30 mouse cellular contexts compared by ENCODE assay signal in genomic region chr13:110031886-110032285, GRCm38 (mm10).
A peak's percentile ranks its signal among the peaks of the same experiment; 100 is the strongest.
DNase-seq lines count a peak whose midpoint lies in the region; ATAC-seq lines count a peak whose summit lies in the region.
"Had no signal": no experiment of that assay in that cellular context is flagged by ENCODE, and none has a peak within 500 bp of the region (broad histone marks: within the 10 kb centered on the region; RNA-seq: fewer than 3 reads in every experiment).

No protein-coding gene starts in this region.

- H3K9me3 ChIP-seq in neural tube, embryonic 12.5 days: no peaks in the 10 kb centered on the region
- H3K9me3 ChIP-seq in neural tube, embryonic 15.5 days (replicated peaks): no peaks in the 10 kb centered on the region
- no peaks in the 10 kb centered on the region for H3K9me3 ChIP-seq in limb, embryonic 13.5 days
- H3K9me3 ChIP-seq in neural tube, embryonic 14.5 days (ENCODE audit: control insufficient read depth, low read length): no peaks in the 10 kb centered on the region
- H3K9me3 ChIP-seq in heart, embryonic 11.5 days (replicated peaks; ENCODE audit: control insufficient read depth, low read length): no peaks in the 10 kb centered on the region
- H3K9me3 ChIP-seq: embryonic facial prominence, embryonic 12.5 days; forebrain, embryonic 10.5 days; forebrain, embryonic 15.5 days; heart, embryonic 13.5 days; hindbrain, embryonic 10.5 days; hindbrain, embryonic 15.5 days; liver, embryonic 12.5 days had no signal

- H3K4me3 ChIP-seq in neural tube, embryonic 12.5 days: no peak overlapping the region
- H3K4me3 ChIP-seq in neural tube, embryonic 15.5 days (replicated peaks): no peak overlapping the region
- H3K4me3 ChIP-seq in limb, embryonic 13.5 days: no peak overlapping the region
- H3K4me3 ChIP-seq in neural tube, embryonic 14.5 days (ENCODE audit: low read depth, low read length): no peak overlapping the region
- H3K4me3 ChIP-seq in heart, embryonic 11.5 days (ENCODE audit: low read depth, low read length): no peak overlapping the region
- H3K4me3 ChIP-seq: embryonic facial prominence, embryonic 12.5 days; forebrain, embryonic 10.5 days; forebrain, embryonic 15.5 days; heart, adult 2 months; heart, embryonic 13.5 days; hindbrain, embryonic 10.5 days; hindbrain, embryonic 15.5 days; liver, embryonic 12.5 days had no signal

- 8% methylated on average over 6 of the region's 6 CpGs for WGBS in neural tube, embryonic 12.5 days
- WGBS in neural tube, embryonic 15.5 days: 5% methylated on average over 6 of the region's 6 CpGs
- 7% methylated on average over 6 of the region's 6 CpGs for WGBS in limb, embryonic 13.5 days
- WGBS in neural tube, embryonic 14.5 days: 5% methylated on average over 6 of the region's 6 CpGs
- 24% methylated on average over 6 of the region's 6 CpGs for WGBS in heart, embryonic 11.5 days (ENCODE audit: insufficient replicate concordance)

- H3K27me3 ChIP-seq in neural tube, embryonic 12.5 days (replicated peaks): no peaks in the 10 kb centered on the region
- no peaks in the 10 kb centered on the region for H3K27me3 ChIP-seq in neural tube, embryonic 15.5 days (replicated peaks)
- H3K27me3 ChIP-seq in limb, embryonic 13.5 days: no peaks in the 10 kb centered on the region
- H3K27me3 ChIP-seq in neural tube, embryonic 14.5 days (ENCODE audit: control insufficient read depth, insufficient read depth, low read length): no peaks in the 10 kb centered on the region
- no peaks in the 10 kb centered on the region for H3K27me3 ChIP-seq in heart, embryonic 11.5 days (ENCODE audit: control insufficient read depth, insufficient read depth, low read length)
- H3K27me3 ChIP-seq: embryonic facial prominence, embryonic 12.5 days; forebrain, embryonic 15.5 days; heart, embryonic 13.5 days; hindbrain, embryonic 15.5 days had no signal

- H3K36me3 ChIP-seq in neural tube, embryonic 12.5 days: no peaks in the 10 kb centered on the region
- no peaks in the 10 kb centered on the region for H3K36me3 ChIP-seq in neural tube, embryonic 15.5 days
- H3K36me3 ChIP-seq in limb, embryonic 13.5 days: no peaks in the 10 kb centered on the region
- no peaks in the 10 kb centered on the region for H3K36me3 ChIP-seq in neural tube, embryonic 14.5 days (ENCODE audit: control insufficient read depth, insufficient read depth, low read length)
- no peaks in the 10 kb centered on the region for H3K36me3 ChIP-seq in heart, embryonic 11.5 days (ENCODE audit: control insufficient read depth, insufficient read depth, low read length)
- H3K36me3 ChIP-seq: embryonic facial prominence, embryonic 12.5 days; forebrain, embryonic 10.5 days; forebrain, embryonic 15.5 days; heart, embryonic 13.5 days; hindbrain, embryonic 10.5 days; hindbrain, embryonic 15.5 days; liver, embryonic 12.5 days had no signal

- 0 out of 2 replicates have a peak overlapping the region, but pooled peaks have one; percentile 3 for H3K4me2 ChIP-seq in neural tube, embryonic 12.5 days (replicated peaks)
- H3K4me2 ChIP-seq in neural tube, embryonic 15.5 days: no peak overlapping the region
- H3K4me2 ChIP-seq in limb, embryonic 13.5 days (replicated peaks): peak overlapping the region; percentile 36; the same call in 1 of the 2 replicates
- H3K4me2 ChIP-seq in neural tube, embryonic 14.5 days (ENCODE audit: low read depth, low read length): no peak overlapping the region
- H3K4me2 ChIP-seq in heart, embryonic 11.5 days: no peak overlapping the region
- H3K4me2 ChIP-seq: embryonic facial prominence, embryonic 12.5 days; forebrain, embryonic 15.5 days; heart, embryonic 13.5 days; hindbrain, embryonic 15.5 days; liver, embryonic 12.5 days had no signal

- DNase-seq in lung, postnatal 10 days: no peak
- DNase-seq: adrenal gland, postnatal 25 days; cerebellum, adult 18-20 months; cerebellum, postnatal 10 days; gastrocnemius, postnatal 25 days; heart, adult 2 months; heart, postnatal 10 days; kidney, adult 18-20 months; kidney, postnatal 4 days; layer of hippocampus, postnatal 36 days; left cerebral cortex, postnatal 4 days; liver, postnatal 0 days; lung, postnatal 4 days; right cerebral cortex, postnatal 25 days; spleen, adult 18-20 months; thymus, postnatal 14 days had no signal

- no peak overlapping the region for H3K27ac ChIP-seq in neural tube, embryonic 12.5 days
- H3K27ac ChIP-seq in neural tube, embryonic 15.5 days (replicated peaks): no peak overlapping the region
- peak overlapping the region; percentile 49; the same call in 1 of the 2 replicates for H3K27ac ChIP-seq in limb, embryonic 13.5 days
- H3K27ac ChIP-seq in neural tube, embryonic 14.5 days (ENCODE audit: low read depth, low read length): no peak overlapping the region
- H3K27ac ChIP-seq in heart, embryonic 11.5 days (ENCODE audit: low read depth, low read length): no peak overlapping the region
- H3K27ac ChIP-seq: embryonic facial prominence, embryonic 12.5 days; forebrain, embryonic 10.5 days; forebrain, embryonic 15.5 days; heart, adult 2 months; heart, embryonic 13.5 days; hindbrain, embryonic 10.5 days; hindbrain, embryonic 15.5 days; liver, embryonic 12.5 days had no signal

- ATAC-seq in neural tube, embryonic 12.5 days (ENCODE audit: low FRiP score, low read depth): no peak
- no peak for ATAC-seq in neural tube, embryonic 15.5 days (ENCODE audit: low FRiP score)
- peak; percentile 90 to 92 for ATAC-seq in hematopoietic stem cell, adult 5-6 weeks (replicated peaks in 1 of 2; ENCODE audit: insufficient read depth in 1 of 2, low FRiP score in 2 of 2, low TSS enrichment in 1 of 2, low read depth in 1 of 2, poor library complexity in 2 of 2, severe bottlenecking in 2 of 2)
- no peak for ATAC-seq in limb, embryonic 13.5 days (ENCODE audit: low FRiP score, low read depth)
- ATAC-seq in neural tube, embryonic 14.5 days (ENCODE audit: low read depth): peak; percentile 17; the same call in 1 of the 2 replicates
- no peak for ATAC-seq in heart, embryonic 11.5 days (replicated peaks; ENCODE audit: insufficient number of reproducible peaks, low FRiP score, low TSS enrichment)
- ATAC-seq: CD4-positive, CD25-positive, alpha-beta regulatory T cell, adult 4 months; forebrain, embryonic 15.5 days; liver, embryonic 12.5 days; liver, postnatal 0 days had no signal

- no peak overlapping the region for H3K9ac ChIP-seq in neural tube, embryonic 12.5 days
- H3K9ac ChIP-seq in neural tube, embryonic 15.5 days (replicated peaks): no peak overlapping the region
- H3K9ac ChIP-seq in limb, embryonic 13.5 days: no peak overlapping the region
- H3K9ac ChIP-seq in neural tube, embryonic 14.5 days (replicated peaks; ENCODE audit: low read depth, low read length): no peak overlapping the region
- H3K9ac ChIP-seq in heart, embryonic 11.5 days (ENCODE audit: low read depth, low read length): no peak overlapping the region
- H3K9ac ChIP-seq: embryonic facial prominence, embryonic 12.5 days; forebrain, embryonic 15.5 days; heart, embryonic 13.5 days; hindbrain, embryonic 15.5 days; liver, embryonic 12.5 days; liver, postnatal 0 days had no signal

- H3K4me1 ChIP-seq in neural tube, embryonic 12.5 days: no peaks in the 10 kb centered on the region
- H3K4me1 ChIP-seq in neural tube, embryonic 15.5 days: peaks cover 5% of the 10 kb centered on the region
- peaks cover 22% of the 10 kb centered on the region for H3K4me1 ChIP-seq in limb, embryonic 13.5 days
- H3K4me1 ChIP-seq in neural tube, embryonic 14.5 days (ENCODE audit: control insufficient read depth, insufficient read depth, low read length): no peaks in the 10 kb centered on the region
- no peaks in the 10 kb centered on the region for H3K4me1 ChIP-seq in heart, embryonic 11.5 days (ENCODE audit: control insufficient read depth, insufficient read depth, low read length)
- H3K4me1 ChIP-seq: embryonic facial prominence, embryonic 12.5 days; forebrain, embryonic 10.5 days; forebrain, embryonic 15.5 days; heart, embryonic 13.5 days; hindbrain, embryonic 10.5 days; hindbrain, embryonic 15.5 days; liver, embryonic 12.5 days had no signal

Comparison
In these comparisons a context has a peak if more than half of its experiments do, and no peak if none do; other contexts are left out.
1. ATAC-seq: peak in hematopoietic stem cell, adult 5-6 weeks (2 of 2) and neural tube, embryonic 14.5 days (single experiment); none in neural tube, embryonic 12.5 days (single experiment), neural tube, embryonic 15.5 days (single experiment), limb, embryonic 13.5 days (single experiment) and heart, embryonic 11.5 days (single experiment).
2. H3K4me2 ChIP-seq: peak in neural tube, embryonic 12.5 days (single experiment) and limb, embryonic 13.5 days (single experiment); none in neural tube, embryonic 15.5 days (single experiment), neural tube, embryonic 14.5 days (single experiment) and heart, embryonic 11.5 days (single experiment).